Mouse (Mus musculus) kidney, postnatal 4 days (tissue): ENCODE data around the gene Trim14.

Source experiments
- DNase-seq, 2 experiments: peaks; one replicate each; pipeline ENCODE4 v3.0.0; 2021; ENCODE audit warnings: mixed read lengths in 2 of 2

The Trim14 gene

DNA sequence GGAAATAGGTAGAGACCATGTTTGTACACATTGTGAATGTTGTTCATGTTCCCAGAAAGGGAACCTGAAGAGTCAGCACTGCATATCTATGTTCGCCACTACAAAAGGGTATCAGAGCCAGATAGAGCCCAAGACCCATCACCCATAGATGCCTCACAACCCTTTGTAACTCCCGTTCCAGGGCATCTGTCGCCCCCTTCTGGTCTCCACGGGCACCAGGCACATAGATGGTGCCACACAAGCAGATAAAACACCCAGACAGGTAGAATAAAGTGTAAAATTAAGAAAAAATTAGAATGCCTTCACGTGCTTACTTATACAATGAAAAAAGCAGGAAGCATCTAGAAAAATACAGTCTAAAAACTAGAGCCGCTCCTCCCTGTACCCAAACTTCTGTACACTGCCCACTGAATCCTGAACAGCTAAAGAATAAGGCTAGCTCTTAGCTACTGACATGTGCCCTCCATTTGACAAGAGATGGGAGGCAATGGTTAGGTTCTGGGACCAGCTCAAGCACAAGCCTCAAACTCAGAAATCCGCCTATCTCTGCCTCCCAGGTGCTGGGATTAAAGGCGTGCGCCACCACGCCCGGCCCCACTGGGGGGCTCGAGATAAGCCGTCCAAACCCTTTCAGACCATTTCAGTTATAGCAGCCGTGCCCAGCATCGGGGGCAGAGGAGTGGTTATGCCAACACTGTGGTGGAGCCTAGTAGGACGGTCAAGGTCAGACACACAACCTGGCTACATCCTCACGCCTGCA lies 9.0 kb downstream of the Trim14 start:
- DNase-seq, result no peak

DNA sequence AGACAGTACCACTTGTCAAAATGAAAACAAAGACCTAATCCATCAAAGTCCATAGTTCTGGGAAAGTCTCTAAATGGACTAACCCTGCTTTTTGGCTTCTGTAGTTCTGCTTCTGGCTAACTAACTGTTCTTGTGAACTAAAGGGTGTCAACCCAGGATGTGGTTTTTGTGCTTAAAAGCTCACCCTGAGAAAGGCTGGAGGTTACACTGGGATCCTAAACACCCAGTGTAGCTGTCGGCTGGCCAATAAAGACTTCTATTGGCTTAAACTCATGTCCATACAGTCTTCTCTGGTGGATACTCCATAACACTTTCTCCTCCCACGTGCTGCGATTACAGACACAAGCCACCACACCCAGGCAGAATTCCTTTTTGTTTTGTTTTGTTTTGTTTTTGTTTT lies 9.7 kb downstream of the Trim14 start:
- DNase-seq, result no peak

DNA sequence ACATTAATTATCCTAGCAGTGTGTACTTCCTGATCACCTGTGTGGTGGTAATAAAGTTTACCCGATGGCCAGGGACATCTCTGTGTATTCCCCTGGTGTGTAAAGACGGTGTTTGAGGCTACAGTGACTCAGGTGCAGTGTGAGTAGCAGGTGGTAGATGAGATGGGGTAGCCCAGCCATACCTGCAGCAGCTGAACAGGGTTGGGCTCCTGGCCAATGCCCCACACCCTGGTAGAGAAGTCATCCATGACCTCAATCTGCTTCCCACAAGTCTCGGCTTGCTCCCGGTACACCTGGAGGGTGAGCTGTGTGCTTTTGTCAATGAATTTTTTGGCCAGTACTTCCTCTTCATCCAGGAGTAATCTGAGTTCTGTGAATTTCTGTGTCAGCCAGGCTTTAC lies 12.6 kb downstream of the Trim14 start:
- peak; percentile 34 to 52 for DNase-seq

DNA sequence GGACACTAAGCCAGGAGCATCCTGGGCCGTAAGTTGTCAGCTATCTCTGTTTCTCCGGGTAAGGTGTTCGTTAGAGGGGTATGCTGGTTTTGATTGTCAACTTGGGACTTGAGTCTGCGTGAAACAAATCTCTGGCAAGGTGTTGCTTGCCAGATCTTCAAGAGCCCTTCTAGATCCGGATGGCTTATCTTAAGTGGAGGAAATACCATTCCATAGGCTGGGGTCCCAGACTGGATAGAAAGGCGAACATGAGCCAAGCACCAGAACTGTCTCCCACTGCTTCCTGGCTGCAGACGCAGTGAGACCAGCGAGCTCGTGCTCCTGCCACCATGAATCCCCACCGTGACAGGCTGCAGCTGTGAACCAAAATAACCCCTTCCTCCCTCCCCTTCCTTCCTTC lies 14.5 kb downstream of the Trim14 start:
- DNase-seq, result no peak

DNA sequence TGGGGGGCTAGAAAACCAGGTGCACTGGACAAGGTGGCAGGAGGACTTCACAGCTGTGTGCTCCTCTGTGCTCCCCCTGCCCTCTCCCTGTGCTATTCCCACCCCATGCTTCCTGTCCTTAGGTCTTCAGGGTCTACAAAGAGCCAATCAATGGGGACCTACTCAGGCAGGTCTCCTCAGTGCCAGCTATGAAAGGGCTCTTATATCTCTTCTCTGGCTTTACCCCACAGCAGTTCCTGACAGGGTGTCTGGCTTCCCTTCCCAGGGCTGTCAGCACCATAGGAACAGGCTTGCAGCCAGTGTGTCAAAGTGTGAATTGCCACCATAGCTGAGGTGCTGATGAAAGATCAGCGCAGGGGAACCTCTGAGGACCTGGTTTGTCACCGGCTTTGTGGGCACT lies 15.4 kb downstream of the Trim14 start:
- DNase-seq, result no peak

DNA sequence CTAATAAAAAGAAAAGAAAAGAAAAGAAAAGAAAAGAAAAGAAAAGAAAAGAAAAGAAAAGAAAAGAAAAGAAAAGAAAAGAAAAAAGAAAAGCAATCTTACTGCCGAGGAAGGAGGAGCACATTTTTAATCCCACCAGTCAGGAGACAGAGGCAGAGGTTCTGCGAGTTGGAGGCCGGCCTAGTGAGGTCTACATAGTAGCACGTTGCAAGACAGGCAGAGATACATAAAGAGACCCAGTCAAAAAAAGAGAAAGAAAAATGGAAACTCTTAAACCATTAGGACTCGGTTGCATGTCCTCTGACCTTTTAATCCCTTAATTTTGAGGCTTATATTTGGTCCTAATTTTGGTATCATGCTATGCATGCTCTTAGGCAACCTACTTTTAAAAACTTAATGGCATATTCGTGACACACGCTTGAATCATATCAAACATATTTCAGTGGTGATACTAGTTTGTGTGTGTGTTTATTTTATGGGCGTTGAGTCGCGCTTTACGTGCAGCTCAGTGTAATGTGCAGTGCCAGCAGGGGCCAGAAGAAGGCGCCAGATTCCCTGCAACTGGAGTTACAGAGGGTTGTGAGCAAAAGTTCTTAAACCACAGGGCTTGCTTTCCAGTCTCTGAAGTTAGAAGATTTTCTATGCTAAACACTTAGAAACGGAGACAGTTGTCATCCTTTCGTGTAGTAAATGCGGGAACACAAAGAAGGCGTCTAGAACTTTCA lies 28.0 kb downstream of the Trim14 start:
- DNase-seq, result peak; percentile 92 to 94

DNA sequence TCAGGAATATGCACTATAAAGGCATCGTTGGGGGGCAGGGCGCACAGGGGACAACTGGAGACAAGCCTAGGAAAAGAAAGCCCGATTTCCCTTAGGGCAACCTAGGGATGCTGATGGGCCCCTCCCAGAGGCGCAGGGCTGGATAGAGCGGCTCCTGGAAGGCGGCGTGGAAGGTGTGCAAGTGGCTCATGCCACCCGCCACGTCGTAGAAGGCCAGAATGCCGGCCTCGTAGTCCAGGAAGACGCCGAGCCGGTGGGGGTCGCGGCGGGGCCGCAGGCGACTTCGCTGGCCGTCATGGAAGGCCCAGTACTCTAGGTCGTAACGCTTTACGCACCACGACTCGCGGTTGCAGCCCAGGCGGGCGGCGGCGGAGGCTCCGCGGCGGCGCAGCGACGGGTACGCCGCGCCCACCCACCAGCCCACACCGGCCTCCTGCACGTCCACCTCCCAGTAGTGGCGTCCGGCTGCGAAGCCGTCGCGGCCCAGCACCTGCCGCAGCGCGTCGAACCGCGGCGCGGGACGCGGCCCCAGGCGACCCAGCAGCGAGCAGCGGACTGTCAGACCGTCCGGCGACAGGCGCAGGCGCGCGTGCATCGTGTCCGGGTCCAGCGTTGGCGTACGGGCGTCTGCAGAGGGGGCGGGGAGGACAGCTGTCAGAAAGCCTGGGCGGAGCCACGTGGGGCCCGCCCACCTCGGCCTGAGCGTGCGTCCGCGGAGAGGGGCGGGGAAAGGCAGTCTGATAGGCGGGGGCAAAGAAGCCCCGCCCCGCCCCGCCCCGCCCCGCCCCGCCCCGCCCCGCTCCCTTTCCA lies 28.9 kb downstream of the Trim14 start:
- DNase-seq, result peak; percentile 97 to 99

DNA sequence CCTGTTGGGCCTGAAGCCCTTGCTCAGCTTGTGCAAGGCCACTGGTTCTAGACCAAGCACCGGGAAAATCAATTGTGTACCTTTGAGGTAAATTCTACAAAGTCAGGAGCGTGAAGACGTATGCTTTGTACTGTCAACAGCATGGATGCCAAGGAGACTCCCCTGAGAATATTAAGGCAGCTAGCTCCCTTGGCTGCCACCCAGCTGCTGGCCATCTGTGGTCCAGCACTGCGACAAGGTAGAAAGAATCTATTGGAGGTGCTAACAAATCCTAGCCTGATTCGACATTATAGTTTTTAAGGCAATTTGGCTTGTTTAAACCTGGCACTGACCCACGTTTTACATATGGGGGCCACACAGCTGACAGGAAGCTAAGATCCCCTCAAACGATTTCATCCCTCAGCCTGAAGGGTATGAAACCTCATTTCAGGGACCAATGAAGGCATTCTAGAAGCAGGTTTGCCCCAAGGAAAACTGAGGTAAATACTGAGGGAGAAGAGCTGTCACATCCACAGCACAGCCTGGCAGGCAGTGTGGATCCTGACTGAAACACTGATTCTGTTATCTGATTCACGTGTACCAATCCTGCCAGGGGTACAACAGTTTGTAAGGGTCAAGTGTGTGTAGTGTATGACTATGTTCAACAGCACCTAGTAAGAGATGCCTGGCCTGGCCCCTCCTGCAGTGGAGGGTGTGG lies 30.4 kb downstream of the Trim14 start:
- DNase-seq, result no peak

DNA sequence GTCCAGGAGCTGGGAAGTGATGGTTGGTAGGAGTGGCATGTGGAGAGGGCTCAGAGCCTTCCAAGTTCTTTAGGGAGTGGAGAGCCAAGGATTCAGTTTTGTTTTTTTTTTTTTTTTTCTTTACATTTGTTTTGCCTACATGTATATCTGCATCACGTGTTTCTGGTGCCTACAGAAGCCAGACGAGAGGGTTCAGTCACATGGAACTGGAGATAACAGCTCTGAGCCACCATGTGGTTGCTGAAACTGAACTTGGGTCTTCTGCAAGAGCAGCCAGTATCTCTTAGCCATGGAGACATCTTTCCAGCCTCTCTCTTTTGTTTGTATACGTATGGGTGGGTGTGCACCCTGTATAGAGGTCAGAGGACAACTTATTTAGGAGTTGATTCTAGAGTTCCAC lies 32.1 kb downstream of the Trim14 start:
- no peak for DNase-seq

DNA sequence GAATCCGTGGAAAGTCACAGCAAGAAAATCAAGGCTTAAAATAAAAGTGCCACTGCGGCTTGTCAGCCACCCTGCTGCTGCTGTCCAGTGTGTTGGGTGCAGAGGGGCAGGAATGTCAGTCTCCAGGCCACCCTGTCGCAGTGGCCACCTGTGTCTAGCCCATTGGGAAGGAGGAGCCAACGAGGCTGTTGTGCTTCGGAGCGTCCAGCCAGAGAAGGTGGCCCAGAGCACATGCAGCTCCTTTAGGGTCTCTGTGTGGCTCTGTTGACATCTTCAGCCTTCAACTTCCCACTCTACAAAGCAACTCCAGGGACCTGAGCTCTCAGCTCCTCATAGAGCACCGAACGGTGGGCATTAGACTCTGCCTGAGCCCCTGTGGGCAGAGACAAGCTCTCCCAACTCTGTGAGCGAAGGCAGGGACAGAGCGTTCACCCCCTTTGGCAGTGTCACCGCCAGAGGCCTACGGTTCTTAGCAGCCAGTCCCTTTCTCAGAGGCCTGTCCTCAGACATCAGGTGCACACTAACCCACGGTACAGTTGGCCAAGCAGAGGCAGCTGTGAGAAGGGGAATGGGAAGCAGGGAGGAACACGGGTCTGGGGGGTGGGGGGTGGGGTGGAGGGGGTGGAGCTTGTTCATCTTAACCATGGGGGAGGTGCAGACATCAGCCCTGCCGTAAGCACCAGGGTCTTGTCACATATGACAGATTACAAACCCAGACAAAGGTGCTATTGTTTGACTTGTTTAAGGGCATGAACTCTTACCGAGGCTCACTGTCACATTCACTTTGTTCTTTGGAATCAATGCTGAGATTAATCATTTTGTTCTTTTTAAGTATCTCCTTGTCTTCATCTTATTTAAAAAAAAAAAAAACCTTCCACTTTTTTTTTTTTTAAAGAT lies 33.1 kb downstream of the Trim14 start:
- no peak for DNase-seq

DNA sequence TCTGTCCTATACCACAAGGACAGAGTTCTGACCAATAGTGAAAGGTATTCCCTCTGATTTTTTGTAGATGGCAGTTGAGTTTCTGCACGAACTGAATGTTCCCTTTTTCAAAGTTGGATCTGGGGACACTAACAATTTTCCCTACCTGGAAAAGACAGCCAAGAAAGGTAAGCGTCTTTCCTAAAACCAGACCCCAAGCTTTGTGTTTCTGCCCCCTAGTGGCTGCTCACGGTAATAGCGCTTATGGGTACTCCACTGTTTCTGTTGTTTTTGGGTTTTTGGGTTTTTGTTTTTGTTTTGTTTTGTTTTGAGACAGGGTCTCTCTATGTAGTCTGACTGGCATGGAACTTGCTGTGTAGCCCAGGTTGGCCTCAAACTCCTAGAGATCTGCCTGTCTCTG lies 37.0 kb downstream of the Trim14 start:
- DNase-seq, result peak; percentile 65 to 72

DNA sequence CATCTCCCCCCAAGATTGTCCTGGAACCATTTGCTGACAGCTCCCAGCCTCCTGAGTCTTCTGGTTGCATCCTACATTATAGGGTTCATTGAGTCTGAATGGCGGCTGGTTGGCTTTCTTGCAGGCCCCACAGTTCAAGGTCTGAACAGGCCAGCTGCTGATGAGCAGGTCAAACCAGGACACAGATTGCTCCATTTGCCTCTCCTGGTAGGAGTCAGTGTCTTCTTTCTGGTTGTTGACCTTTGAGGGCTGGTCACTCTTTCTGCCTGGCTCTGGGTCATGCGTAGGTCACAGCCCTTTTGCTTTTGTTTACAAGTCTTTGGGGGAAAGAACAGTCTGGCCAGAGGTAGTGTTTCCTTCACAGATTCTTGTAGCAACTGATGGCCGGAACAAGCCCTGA lies 37.4 kb downstream of the Trim14 start:
- DNase-seq, result no peak

DNA sequence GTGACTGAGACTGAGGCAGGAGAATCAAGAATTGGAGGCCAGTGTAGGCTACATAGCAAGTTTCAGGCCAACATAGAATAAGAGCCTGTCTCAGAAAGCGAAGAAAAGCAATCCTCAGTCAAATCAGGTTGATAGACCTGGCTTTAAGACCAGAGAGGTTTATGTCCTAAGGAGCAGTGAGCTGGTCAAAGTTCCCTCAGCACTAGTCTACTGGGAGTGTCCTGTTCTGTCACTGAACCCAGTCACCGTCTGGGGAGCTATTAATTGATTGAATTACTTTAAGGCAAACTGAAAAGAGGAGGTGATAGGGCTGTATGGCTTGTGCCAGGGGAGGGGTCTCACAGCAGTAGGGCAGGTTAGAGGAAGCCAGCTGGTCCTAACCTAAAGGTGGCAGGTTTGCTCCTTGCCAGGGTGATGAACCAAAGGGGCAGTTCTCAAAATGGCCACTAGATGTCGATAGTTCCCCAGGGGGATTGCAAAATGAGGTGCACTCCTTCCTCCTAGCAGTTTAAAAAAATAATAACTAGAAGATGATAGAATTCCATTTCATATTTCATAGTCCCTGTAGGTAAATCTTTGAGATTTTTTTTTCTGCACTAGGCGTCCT lies 38.6 kb downstream of the Trim14 start:
- peak; percentile 75 to 77 for DNase-seq

DNA sequence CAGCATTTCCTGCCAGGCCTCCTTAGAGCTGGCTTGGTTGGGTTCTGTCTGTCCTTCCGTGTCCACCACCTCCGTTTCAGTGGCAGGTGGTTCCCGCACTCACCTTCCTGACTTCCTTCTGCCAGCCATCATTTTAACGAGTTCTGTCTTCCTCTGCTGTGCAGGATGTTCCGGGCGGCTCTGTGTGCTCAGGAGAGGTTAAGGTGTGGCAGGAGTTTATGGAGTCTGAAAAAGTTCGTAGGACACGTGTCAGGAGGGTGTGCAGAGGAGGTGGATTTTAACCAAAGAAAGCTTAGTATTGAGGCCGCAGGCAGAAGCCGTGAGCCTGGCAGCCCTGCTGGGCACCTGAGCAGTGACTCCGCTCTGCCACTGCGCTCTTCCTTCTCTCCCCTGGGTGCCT lies 40.4 kb downstream of the Trim14 start:
- DNase-seq, result no peak

DNA sequence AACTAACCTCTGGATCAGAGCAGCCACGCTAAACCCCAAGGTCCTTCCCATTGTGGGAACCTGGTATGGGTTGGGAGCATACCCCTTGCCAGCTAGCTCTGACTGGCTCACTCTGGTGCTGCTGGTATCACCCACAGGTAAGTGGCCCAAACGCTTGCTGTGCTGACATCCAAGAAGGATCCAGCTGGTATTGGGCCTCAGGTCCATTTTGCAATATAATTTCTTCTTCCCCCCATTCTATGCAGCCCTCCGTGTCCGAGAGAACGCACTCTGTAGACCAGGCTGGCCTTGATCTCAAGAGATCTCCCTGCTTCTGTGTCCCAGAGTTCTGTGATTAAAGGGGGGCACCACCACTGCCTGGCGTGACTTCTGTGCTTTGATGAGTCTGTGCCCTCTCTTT lies 42.9 kb downstream of the Trim14 start:
- no peak for DNase-seq

DNA sequence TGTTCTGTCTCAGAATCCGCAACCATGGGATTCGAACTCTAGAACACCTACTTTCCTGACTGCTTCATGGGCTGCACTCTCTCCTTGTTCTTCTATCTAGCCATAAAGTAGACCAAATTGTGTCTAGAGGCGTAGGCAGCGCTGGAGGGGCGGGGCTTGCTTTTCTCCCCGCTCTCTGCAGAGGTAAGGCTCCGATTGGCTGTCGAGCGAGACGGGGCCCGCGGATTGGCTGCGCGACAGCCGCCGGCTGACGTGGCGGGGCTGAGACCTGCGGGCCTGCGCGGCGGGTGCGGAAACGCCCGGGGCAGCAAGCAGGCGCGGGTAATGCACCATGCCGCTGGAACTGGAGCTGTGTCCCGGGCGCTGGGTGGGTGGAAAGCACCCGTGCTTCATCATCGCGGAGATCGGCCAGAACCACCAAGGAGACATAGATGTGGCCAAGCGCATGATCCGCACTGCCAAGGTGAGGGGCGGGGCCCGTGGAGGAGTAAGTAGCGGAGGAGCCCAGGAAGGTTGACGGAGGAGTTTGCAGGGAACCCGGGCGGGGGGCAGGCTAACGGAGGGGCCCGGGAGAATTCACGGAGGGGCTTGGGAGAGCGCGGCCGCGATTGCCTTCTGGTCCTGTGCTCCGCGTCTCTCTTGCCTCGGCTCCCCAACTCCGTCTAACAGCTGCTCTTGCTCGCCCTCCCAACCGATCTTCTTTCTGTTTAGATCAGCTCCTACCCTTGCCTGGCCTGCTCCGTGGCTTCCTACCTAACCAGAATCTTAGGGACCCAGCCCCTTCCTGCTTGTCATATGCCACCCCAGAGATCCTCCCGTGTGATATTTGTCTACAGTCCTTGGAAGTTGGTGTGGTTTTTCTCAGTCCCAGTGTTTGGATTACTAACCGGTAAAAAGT lies 46.7 kb downstream of the Trim14 start, which contains the start of gene Nans:
TSS of gene Nans (plus strand) at position 221 of the 898 bp plus-strand sequence.
- peak; percentile 97 to 98 for DNase-seq

DNA sequence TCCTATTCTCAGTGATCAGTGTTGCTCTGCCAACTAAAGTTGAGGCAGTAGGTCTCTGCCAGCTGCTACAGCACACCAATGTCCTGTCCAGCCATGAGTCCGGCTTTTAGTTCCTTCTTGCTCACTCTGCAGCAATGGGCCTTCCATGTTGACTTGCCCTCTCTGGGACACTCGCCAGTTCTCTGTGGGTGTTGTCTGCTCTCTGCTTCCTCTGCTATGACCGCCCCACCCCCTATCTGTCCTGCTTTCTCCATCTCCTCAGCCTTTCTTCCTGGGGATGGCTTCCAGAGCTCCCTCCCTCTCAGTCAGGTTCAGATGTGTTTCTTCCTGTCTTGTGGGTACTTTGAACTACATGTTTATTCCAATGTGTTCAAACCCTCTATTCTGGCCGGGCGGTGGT lies 48.6 kb downstream of the Trim14 start:
- DNase-seq, result peak; percentile 55 to 63

DNA sequence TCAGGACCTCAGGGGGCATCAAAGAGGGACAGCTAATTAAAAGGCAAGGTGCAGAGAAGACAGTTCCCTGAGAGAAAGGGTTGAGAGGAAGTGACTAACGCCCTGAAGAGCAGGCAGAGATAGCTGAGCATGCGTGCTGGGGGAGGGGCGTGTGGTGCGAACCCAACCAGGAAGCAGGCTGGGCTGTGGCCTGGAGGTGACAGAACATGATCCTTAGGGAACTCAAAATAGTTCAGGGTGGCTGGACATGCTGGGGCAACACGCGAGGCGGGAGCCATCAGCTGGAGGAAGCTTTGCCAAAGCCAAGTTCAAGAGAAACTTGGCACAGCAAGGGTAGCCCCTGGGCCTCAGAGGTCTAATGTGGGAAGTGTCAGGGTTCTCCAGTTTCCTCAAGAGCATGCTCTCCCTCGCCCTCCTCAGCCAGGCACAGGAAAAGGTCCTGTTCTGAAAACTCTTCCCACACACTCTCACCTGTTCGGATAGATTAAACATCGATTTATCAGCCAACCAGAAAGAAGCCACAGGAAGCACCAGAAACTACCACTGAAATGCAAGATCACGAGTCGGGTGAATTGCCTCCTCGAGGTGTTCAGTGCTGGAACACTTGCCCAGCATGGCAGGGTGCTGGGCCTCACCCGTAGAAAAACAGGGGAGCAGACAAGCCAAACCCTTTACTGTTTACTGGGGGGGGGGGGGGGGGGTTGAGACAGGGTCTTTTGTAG lies 50.1 kb downstream of the Trim14 start:
- peak; percentile 78 to 87 for DNase-seq

DNA sequence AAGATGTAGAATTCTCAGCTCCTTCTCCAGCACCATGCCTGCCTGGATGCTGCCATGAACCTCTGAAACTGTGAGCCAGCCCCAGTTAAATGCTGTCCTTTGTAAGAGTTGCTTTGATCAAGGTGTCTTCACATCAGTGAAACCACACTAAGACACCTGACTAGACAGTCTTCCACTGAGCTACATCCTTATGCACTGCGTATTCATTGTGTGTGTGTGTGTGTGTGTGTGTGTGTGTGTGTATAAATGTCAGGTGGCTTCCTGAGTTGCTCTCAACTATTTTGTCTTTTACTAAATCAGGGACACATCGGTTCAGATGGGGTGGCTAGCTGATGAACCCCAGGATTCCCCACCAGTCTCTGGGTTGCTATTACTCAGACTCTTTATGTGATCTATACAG lies 56.9 kb downstream of the Trim14 start:
- no peak for DNase-seq

DNA sequence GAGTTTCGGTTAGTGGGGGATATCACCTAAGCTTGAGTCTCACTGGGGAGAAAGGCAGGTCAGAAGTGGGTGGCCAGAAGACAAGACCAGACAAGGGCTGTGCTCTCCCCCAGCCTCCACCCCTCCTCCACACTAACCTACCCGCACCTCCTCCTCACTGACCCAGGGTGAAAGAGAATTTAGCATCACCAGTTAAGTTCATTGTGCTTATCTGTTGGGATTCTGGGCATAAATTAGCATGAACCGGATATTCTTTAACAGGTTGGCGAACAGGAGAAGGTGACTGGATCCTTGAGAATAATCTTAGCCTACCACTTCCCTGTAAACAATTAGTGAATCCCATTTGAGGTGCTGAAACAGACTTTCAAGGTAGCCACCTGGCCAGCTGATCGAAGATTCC lies 60.8 kb downstream of the Trim14 start:
- no peak for DNase-seq
